Mouse (Mus musculus) erythroid progenitor cell, adult 5-6 weeks (primary cell): Measurements from ENCODE around the gene Ulk4. TPM values are rescaled to one million over a fixed set of nuclear protein-coding genes. Genes with fewer than 3 reads are reported as not detected.

ENCODE experiments used
- ATAC-seq: replicated peaks from 2 replicates; pipeline ENCODE4 v1.8.0; 2016; ENCODE audit warnings: moderate number of reproducible peaks, mild to moderate bottlenecking, moderate TSS enrichment, inconsistent platforms; ENCODE audit not compliant: poor library complexity, low FRiP score, severe bottlenecking
- total RNA-seq, 2 experiments: library from RNA; stranded (forward) in 1 of 2; stranded (reverse) in 1 of 2; fragments of 150-400 nt in 1 of 2; fragments of 186-747, 209-891 nt in 1 of 2; gene quantifications; 2 replicates each; pipeline versions ENCODE4 v1.2.3 to v1.2.4; 2015 to 2017; ENCODE audit warnings: low replicate concordance in 2 of 2

Ulk4 gene
- total RNA-seq, 2 experiments from 2014 or later = 2.5 TPM; not detected in 1

GRCm38 (mm10) chr9:121038396-121038795 lies 238.6 kb downstream of the Ulk4 start:
- ATAC-seq = no peak

- ATAC-seq = no peak
These were observed 239.0 kb downstream of the Ulk4 start for GRCm38 (mm10) chr9:121037975-121038374.

- ATAC-seq = no peak
These were observed 241.7 kb downstream of the Ulk4 start for GRCm38 (mm10) chr9:121035296-121035695.

DNA sequence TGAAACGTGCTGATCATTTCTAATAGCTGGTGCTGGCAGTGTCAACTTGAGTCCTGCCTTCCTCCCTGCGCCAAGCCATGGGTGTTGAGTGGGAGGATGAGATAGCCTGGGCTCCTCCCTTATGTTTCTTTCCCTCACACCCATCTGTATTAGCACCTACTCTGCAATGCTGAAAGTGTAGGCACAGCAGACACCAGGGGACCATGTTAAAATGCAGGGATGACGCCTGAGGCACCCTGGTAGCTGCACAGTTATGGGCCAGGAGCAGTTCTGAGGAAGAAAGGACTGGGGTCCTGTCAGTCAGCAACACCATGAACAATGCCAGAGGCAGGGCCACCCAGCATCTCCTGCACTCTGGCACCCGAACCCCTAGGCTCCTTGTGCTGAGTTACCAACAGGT lies 243.4 kb downstream of the Ulk4 start:
- no peak for ATAC-seq

- no peak for ATAC-seq
These were observed 244.6 kb downstream of the Ulk4 start for GRCm38 (mm10) chr9:121032322-121032964.

GRCm38 (mm10) chr9:121030949-121031348 lies 246.0 kb downstream of the Ulk4 start:
- ATAC-seq = no peak

DNA sequence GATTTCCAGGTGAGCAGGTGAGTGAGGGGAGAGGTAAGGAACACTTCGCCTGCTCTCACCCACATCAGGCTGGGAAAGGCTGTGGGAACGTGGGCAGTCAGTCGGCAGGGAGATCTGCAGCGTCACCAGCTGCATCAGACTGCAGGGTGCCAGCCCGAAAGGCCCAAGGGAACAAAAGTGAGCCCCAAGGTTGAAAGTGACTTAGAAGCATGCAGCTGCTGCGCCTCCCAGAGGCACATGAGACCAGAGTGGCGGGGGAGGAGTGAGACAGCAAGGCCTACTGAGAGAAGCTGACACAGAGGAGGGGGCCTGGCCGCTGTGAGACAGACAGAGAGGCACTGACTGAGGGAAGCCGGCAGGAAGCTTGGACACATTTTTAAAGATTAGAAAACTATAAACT lies 247.2 kb downstream of the Ulk4 start:
- no peak for ATAC-seq

- ATAC-seq = no peak
These were observed 253.3 kb downstream of the Ulk4 start for GRCm38 (mm10) chr9:121023526-121024264.

- no peak for ATAC-seq
These were observed 256.6 kb downstream of the Ulk4 start for GRCm38 (mm10) chr9:121020360-121020759.

DNA sequence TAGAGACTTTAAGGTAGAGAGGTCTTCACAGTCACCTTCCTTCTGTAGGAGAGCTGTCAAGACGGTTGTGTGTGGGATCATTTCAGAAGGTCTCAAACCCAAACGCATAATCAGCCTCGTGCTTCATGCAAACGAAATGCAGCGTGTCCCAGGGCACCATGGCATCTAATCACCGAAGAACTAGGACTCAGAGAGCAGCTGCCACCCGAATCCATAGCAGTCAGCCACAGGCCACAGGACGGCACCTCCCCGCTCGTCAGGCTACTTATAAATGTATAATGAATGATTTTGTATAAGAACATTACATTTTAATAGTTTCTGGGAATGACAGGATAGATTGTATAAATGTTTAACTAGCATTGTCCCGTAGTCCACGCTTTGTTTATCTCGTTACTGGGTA lies 257.1 kb downstream of the Ulk4 start:
- ATAC-seq = no peak

DNA sequence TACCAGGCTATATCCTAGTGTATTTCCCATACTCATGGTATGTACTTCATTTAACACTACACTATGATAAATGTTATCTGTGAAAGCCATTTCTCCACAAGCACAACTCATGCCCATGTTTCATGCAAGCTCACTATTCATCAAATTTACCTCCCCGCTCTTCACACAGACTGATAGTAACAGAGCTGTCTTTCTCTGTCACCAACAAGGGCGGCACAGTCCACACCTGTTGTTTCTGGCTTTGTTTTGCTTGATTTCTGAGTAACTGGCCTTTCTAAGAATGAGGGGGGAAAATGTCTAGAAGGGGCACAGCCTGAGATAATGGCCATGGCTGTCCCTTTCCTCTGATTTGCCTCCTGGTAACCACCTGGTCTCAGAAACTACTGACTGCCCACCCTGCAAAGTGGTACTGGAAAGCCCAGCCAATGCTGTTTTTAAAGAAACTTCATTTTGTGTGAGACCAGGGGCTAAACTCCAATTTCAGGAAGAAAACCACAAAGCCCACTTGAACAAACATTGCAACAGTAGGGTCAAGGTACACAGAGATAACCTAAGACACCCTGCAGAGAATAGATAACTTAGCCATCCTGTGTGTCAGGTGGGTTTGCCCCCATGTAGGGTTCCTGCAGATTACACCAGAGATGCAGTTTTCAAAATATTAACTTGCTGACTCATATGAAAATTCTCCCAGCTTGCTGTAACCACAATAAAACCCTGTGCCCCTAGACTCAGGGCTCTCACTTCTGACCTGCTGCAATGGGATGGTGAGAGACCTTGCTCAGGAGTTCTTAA lies 258.3 kb downstream of the Ulk4 start:
- no peak for ATAC-seq

- no peak for ATAC-seq
These were observed 261.0 kb downstream of the Ulk4 start for GRCm38 (mm10) chr9:121015810-121016502.

DNA sequence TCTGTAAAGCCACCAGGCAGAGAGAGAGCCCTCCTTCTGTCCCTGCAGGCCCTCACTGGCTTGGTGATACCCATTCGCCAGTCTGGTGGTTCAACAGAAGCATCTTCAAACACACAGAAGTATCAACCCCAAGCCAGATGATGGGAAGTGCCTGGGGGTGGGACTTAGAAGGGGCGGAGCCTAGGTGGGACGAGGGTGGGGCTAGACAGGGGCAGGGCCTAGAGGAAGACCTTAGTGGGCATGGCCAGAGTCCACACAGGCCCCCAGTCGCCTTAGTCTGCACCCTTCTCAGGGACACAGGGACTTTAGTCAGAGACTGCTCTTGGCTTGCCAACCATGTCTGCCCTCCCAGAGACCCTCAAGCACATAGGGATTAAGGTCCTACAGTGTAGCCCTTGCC lies 265.5 kb downstream of the Ulk4 start:
- no peak for ATAC-seq

DNA sequence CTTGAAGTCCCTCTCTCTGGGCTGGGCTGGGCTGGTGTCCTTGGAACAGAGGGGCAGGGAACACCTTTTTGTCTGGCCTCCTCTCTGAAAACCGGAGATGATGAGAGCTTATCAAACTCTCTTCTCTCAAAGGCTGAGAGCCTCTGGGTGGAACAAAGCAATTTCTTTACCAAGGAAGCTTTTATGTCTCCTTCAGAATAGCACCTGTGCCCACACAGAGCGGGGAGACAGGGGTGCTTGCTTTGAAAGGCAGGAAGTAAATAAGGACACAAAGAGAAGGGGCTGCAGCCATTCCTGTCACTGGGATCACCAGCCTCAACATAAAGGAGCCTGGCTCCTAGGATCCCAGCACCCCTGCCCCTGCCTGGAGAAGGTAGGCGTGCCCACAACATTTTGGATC lies 266.5 kb downstream of the Ulk4 start:
- no peak for ATAC-seq

DNA sequence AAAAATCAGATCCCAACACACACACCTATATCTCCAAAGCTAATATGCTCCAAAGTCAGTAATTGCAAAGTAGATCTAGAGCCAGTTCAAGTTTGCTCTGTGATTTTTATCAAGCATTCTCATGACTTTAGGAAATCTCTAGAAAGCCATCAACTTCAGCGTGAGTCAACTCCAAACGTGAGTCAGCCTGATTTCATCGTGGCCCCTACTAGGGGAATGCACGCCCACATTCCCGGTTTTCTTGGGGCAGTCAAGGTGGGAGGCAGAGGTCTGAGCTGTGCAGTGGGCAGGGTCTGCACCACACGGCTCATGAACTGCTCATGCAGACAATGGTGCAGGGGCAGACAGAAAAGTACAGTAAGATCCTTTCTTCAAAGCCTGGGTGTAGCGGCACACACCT lies 271.0 kb downstream of the Ulk4 start:
- ATAC-seq = no peak

DNA sequence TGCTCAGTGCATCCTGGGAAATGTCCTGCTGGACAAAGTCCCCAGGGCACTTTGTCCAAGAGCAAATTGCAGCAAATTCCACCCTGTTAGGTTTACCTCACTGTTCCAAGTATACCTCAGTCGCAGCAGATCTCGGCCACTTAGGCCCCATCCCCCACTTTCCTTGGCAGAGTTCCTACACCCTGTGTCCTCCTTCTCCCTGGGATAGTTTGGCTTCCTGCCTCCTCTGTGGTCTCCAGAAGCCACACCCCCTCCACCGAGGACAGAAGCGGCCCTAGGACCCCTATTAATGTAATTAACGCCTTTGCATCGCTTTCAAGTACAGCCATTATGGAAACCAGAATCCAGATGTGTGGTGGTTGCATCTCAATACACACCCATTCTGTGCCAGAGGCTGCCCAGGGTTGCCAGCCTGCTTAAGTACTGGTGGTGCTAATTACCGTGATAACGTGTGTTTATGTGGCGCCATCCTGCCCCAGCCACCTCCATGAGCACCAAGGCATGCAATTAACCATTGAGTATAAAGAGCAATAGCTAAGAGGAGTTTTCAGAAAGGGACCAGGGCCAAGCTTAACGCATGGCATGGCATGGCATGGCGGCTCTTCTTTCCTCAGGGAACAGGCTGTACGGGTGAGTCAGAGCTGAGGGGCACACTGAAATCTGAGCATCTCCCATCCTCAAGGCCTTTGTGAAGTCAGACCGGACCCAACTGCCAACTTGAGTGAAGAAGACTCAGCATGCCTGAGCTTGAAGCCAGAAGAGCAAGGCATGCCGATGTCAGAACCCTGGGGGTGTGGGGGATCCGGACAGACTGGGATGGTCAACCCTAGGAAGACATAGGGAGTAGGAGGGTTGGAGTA lies 275.1 kb downstream of the Ulk4 start:
- ATAC-seq = no peak

- no peak for ATAC-seq
These were observed 276.2 kb downstream of the Ulk4 start for GRCm38 (mm10) chr9:121000641-121001320.

DNA sequence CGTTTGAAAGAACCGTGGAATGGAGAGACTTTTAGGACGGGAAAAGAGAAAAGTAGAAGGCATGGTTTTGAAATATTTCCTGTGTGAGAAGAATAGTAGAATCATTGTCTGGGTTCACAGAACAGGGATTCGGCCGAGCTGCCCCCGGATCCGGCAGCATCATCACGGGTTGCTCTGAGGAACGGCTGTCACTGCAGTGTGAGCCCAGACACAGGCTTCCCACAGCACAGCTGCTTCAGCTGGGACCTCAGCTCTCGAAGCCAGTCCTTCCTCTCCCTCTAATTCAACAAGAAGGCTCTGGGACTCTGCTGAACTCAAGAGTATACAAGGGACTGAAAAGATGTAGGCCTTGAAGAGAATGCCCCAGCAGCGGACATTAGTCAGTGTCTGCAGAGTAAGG lies 278.3 kb downstream of the Ulk4 start:
- no peak for ATAC-seq
